Mouse (Mus musculus) ES-E14 (cell line): ENCODE measurements around the gene Pdlim1.

ENCODE experiments used
- CHD2 ChIP-seq: IDR thresholded peaks from 2 replicates; pipeline ENCODE4 v1.6.1; 2014; ENCODE audit warnings: mild to moderate bottlenecking, low read depth, low read length, inconsistent platforms
- HCFC1 ChIP-seq: IDR thresholded peaks from 2 replicates; pipeline ENCODE4 v1.6.1; 2012; ENCODE audit warnings: low read length, inconsistent platforms, borderline replicate concordance; ENCODE audit not compliant: insufficient read depth

DNA sequence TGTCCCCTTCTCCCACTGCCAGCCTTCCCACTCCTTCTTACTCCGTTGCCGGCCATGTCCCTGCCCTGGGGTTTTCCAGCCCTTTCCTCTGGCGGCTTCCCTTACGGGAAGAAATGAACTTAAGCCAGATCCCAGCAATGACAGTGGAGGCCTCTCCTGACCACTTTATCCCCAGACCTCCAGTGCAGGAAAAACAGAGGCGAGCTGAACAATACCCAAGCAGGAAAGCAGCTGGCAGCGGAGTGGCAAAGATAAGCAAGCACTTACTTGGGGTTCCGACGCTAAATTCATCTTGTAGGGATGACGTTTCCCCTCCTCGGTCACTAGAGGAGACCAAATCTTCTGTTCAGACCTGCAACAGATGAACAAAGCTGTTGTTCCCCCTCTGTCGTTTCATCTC lies 22.3 kb downstream of the Pdlim1 start:
- TF ChIP-seq CHD2 (no peak), HCFC1 (no peak)
